Mouse (Mus musculus): ENCODE measurements at regions not wholly inside any gene's neighbourhood (a gene's known extent, or its start where the extent isn't known, plus 50 kb on each side); places are given as distances from the start of the nearest gene placed in this dataset.

DNA sequence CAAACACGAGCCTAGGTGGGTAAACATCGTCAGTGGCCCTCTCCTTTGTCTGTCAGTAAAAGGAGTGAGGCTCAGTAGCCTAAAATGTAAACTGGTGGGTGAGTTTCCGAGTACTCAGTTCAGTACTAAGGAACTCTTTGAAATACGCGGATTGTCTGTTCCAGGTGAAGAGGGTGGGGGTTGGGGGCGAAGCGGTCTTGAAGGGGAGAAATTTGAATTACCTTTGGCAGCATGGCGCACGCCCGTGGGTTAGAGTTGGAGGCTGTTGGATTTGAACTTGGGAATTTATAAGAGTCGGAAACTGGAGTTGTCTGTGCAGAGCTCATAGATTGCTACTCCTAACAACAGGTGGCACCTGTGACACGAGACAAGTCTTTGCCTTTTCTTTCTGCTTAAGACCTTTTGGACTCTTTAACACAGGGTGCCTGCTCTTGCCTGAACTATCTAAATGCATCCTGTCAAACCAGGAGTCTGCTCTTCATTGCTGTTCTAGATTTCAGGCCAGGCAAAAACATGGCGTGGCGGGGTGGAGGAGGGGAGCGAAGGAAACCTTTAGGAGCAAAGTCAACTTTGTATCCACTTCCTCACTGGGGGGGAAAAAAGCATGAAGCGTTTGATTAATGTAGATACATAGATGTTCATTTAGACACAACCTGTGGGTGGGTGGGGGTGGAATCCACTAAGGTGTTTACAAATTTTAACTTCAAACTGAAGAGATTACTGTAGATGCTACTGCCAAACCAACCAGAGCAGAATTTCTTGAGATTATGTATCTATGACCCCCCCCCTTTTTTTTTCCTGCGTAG lies 89.0 kb upstream of the Rpl34 start:
- TF ChIP-seq CTCF (IDR thresholded peaks at IDR 0.05) (no peak), POLR2A (IDR thresholded peaks at IDR 0.05; ENCODE audit: insufficient read depth, low read depth, low read length) (no peak), EP300 (IDR thresholded peaks at IDR 0.05; ENCODE audit: insufficient read depth, low read depth, low read length) (no peak)

Data from heart, adult 2 months (tissue).